Mouse (Mus musculus) hematopoietic stem cell, adult 5-6 weeks (primary cell): ENCODE measurements around the gene Osgin1. TPM values are rescaled to one million over a fixed set of nuclear protein-coding genes. Genes with fewer than 3 reads are reported as not detected.

Source experiments
- ATAC-seq, 2 experiments: fragments of 125-278 bp in 1 of 2; replicated peaks in 1 of 2; 2 replicates each; pipeline ENCODE4 v1.8.0; 2016 to 2017; ENCODE audit warnings: inconsistent platforms in 2 of 2, mild to moderate bottlenecking in 2 of 2, moderate number of reproducible peaks in 2 of 2, low read depth in 1 of 2, moderate TSS enrichment in 1 of 2; ENCODE audit not compliant: low FRiP score in 2 of 2, poor library complexity in 2 of 2, severe bottlenecking in 2 of 2, insufficient read depth in 1 of 2, low TSS enrichment in 1 of 2
- total RNA-seq: library from RNA; stranded (forward); fragments of 172-1452, 232-1000 nt; gene quantifications from 2 replicates; pipeline ENCODE4 v1.2.3, GENCODE M21; 2017

Gene Osgin1
- total RNA-seq, 1 experiment from 2014 or later: 8.5 TPM

DNA sequence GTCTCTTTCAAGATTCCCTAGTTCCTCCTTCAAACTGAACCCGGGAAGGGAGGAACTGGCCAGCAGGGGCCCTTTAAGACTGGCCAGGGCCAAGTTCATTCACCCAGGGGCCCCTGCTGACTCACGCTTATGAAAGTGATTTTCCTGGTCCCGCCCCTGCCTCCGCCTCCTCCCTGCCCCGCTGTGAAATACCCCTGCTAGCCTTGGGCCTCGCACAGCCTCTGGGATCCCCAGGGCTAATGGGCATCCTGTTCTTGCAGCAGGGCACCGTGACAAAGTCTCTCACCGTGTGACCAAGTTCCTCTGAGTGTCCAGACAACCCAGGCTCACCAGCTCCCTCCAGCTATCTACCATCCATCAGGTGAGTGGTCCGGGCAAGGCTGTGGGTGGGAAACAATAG lies 3.0 kb downstream of the Osgin1 start:
- ATAC-seq: peak; percentile 80 to 81

DNA sequence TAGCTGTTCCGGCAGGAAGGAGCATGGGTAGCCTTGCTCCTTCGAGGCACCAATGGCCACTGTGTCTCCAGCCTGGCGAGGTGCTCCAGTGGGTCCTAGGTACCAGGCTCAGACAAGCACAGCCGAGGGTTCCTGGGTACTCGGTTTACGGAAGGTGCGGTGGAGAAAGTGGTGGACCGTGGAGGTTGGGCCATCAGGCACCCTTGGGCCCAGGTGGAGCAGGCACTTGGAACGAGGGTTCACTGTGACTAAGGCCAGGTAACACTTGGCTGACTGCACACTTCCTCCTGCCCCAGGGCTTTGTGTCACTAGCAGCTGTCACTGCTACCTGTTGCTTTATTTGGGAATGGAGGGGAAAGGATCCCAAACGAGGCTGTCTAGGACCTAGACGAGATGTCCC lies 3.6 kb downstream of the Osgin1 start:
- peak in 1 of 2 experiments; percentile 7; a peak in 1 of 4 replicates for ATAC-seq

DNA sequence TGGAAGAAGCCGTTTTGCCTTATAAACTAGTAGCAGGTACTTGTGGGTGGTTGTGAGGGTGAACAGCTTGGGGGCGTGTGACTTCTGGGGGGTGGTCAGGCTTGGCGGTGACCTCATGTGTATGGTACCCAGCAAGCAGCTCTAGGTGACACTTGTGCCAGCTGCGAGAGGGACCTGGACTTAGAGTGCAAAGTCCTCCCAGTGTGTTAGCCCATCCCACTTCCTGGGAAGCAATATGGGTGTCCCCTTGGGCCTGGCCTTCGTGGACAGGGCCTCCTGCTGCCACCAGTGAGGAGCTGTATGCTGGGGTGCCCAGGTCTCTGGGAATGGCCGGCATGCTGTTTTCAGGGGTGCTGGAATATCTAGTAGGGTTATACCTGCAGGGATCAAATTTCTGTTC lies 5.0 kb downstream of the Osgin1 start:
- no peak for ATAC-seq

DNA sequence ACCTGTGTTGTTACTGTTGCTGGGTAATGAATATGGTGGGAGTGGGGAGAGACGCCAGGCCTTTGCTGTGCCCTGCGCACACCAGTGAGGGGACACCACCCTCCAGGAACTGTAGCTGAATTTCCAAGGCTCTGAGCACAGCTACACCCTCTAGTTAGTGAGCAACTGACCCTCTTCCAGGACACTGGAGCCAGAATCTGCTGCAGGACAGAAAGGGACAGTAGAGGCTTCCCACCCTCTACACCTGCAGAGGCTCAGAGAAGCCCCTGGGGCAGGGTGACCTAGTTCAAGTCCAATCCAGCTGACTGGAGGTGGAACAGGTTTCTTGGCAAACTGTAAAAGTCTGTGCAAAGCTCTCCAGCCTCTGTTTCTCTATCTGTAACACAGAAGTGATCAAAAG lies 5.5 kb downstream of the Osgin1 start:
- no peak for ATAC-seq

DNA sequence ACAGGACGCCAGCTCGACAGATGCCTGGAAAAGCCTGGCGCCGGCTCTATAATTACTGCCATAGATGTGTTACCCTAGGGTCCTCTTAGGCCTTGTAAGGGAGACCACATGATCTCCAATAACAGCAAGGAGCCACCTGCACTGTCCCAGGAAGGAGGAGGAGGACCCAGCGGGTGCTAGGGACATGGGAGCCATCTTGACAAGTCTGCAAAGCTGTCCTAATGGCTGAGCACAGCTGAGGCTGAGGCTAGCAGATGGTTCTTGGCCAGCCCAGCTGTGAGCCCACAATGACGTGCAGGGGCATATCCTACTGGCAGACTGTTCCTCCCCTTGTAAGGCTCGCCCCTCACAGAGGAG lies 5.9 kb downstream of the Osgin1 start:
- no peak for ATAC-seq

DNA sequence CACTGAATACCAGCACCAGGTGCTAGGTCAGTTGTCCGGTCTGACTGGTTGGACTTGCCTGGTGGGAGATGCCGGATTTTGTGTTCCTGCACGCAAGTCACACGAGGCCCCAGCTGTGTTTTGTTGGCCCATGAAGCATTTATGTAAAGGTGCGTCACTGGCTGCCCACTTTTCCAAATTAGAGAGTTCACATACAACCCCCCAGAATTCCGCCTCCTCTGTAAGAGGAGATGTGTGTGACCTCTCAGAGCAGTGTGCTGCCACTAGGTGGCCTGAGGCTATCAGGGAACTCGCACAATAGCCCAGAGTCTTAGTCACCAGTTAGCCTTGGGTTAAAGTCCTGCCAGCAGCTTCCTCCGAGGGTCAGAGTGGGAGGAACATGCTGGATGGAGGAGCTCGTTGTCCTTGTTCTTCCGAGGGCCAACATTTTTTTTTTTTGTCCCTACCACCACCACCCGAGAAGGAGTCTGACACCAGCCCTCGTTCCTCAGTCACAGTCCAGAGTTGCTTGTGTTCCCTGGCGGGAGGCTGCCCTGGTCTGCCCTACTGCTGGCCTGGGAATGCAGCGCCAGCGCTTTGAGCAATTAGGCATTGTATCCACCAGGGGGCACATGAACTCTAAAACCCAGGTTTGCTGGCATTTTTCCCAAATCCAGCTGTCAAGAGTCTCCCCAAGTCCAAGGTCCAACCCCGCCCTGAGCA lies 6.5 kb downstream of the Osgin1 start:
- peak; percentile 46 to 49; a peak in 2 of 4 replicates for ATAC-seq

DNA sequence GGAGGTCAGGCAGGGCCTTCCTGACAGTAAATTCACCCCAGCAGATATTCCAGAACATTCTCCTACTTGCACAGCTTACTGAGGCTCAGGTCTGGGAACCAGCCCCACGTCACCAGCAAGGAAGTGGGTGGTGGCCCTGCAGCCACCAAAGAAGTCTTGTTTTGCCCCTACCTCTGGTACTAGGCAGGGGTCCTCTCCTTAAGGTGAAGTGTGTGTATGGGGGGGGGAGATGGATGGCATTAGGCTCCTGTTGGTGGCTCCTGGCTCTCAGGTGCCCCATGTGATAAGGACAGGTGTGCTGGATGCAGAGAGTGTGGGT lies 7.0 kb downstream of the Osgin1 start:
- no peak for ATAC-seq

DNA sequence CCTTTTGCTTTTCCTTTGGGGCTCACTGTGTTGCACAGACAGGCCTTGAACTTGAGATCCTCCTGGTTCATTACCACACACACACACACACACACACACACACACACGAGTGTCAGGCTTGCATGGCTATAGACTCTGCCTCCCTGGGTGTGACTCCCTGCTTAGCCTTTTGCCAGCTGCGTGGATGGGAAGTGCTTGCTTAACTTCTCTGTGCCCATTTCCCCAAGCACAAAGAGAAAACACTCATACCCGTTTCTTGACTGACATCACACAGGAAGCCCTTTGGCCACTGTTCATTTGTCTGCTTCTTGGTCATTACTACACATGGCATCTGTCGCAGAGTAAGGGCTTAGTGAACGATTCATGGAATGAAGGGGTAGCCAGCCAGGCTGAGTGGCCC lies 8.1 kb downstream of the Osgin1 start:
- ATAC-seq: no peak; a peak in 1 of 4 replicates

DNA sequence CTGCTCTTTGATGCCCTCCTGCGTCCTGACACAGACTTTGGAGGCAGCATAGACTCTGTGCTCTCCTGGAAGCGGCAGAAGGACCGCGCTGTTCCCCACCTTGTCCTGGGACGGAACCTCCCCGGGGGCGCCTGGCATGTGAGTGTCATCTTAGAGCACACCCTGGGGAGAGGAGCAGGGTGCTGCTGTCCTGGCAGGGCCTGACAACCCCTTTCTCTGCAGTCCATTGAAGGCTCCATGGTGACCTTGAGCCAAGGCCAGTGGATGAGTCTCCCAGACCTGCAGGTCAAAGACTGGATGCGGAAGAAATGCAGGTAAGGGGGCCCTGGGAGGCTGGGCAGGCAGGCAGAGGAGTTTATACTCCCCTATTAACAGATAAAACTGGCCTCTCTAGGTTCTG lies 9.0 kb downstream of the Osgin1 start:
- no peak for ATAC-seq

DNA sequence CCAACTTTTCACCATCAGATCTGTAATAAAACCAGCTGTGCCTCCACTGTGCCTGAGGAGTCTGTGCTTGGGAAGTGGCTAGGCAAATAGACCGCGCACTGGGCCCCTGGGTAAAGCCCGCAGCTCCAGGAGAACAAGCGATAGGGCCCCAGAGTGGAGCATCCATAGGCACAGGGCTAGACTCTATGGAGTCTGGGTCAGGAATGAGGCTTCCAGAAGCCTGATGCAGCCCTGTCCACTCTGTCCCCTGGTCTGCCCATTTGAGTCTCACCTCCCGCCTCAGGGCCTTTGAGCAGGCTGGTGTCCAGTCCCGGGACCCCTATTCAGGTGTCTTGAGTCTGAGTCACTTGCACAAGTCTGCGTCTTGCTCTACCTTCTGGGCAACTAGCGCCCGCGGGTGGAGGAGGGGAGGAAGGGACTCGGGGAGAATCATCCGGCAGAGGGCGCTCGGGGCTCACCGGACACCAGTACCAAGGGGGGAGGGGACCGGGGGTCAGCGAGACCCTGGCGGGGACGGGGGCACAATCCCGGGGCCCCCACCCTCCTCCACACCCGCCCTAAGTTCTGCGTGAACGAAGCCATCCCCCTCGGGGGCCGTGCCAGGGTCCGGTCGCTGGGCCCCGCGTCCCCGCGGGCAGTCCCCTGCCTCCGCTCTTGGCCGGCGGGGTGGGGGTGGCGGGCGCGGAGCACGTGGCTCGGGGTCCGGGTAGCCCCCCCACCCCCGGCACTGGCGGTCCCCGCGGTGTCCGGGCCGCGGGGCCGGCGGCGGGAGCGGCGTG lies 12.5 kb downstream of the Osgin1 start, which contains the start of gene Necab2:
Gene Necab2 (plus strand): TSS at position 509 of the 779 bp plus-strand sequence.
- ATAC-seq: 0 out of 4 replicates have a peak, but pooled peaks of 1 of the 2 experiments have one; percentile 12

DNA sequence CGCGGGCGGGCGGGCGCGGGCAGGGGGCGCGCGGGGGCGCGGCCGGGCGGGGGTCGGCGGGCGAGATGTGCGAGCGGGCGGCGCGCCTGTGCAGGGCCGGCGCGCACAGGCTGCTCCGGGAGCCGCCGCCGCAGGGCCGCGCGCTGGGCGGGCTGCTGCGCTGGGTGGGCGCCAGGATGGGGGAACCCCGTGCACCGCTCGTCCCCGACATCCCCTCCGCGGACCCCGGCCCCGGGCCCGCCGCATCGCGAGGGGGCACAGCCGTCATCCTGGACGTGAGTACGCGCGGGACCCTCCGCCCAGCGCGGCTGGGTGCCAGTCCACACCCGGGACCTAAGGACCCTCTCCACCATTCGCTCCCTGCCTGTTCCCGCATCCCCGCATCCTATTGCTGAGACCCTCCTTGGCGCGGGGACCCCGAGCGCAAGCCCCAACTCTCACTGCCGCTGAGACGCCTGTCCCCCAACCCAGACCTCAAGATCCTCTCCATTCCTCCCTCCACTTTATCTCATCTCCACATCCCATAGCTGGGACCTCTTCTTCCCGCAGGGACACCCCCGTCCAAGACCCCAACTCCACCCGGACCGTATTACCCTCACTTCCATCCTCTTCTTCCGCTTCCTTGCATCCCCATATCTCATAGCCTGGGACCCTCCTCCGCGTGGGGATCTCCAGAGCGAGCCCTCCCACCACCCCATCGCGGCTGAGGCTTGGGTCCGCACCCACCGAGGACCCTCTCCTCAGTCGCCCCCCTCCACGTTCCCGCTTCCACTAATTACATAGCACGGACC lies 13.3 kb downstream of the Osgin1 start:
- ATAC-seq: no peak

DNA sequence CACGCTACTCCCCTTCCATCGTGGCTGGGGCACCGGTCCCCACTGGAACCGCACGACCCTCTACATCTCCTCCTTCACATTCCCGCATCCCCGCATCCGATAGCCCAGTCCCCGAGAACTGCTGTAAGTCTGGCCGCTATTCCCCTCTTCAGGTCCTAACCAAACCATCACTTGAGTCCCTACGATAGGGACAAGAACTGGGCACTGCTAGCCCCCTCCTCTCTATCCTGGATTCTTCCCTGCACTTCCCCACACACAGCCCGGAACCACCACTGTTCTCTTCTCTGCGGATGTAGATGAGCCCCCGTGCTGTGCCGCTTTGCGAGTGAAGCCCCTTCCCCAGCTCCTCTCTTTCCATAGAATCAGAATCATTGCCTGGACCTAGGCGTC lies 13.9 kb downstream of the Osgin1 start:
- ATAC-seq: no peak

DNA sequence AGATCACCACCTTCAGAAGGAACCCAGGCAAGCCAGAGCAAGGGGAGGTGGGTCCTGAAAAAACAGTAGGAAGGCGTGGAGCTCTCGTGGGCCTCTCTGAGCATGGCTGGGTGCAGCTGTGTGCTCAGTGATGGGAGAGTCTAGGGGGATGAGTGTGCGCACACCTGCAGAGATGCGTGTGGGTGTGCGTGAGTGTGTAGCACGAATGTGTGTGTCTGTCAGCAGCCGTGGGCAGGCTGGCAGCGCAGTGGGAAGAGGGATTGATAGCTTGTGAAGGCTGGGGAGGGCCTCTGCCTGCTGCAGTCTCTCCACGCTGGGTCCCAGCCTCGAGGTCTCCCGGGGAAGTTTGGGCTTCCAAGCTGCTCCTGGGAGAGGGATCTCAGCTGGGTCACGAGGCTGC lies 15.7 kb downstream of the Osgin1 start:
- ATAC-seq: no peak

DNA sequence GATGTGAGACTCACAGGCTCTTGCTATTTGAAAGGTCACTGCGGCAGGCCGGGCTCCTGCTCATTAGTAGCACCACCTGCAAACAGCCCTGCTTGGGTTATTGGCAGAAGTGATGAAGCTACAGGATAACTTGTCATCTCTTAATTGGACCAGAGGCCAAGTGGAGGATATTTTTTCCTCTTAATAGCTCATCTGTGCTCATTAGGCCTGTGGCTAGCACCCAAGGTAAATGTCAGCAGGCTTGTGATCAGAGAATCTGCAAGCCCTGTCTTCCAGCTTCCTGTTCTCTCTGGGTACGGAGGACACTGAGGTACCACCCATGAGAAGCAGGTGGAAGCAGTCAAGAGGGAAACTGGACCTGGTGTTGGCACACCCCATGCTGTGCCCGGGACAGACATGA lies 17.2 kb downstream of the Osgin1 start:
- no peak for ATAC-seq

DNA sequence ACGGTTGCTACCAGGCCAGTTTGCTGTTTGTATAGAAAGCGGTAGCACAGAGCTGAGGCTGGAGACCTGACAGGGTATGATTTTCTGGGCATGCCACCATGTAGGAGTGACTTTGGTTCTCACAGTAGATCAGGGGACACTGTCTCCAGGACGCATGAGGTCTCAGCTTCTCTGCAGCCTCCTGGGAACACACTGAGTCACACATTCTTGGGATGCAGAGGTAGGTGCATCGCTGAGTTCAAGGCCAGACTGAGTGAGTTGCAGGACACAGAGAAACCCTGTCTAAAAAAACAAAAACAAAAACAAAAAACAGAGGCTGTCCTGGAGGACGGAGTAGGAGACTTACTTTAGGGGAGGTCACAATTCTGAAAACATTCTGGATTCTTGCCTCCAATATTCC lies 19.0 kb downstream of the Osgin1 start:
- ATAC-seq: no peak

DNA sequence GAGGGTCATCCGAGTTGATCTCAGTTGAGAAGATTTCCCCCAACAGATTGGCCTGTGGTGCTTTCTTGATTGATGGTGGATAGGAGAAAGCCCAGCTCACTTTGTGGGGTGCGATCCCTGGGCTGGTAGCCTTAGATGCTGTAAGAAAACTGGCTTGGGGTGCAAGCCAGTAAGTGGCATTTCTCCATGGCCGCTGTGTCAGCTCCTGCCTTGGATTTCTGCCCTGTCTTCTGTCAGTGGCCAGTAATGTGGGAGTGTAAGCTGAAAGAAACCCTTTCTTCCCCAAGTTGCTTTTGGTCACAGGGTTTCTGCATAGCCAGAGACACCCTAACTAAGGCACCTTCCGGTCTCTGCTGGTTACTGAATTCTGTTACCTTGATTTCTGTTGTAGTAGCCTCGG lies 22.1 kb downstream of the Osgin1 start:
- no peak for ATAC-seq

DNA sequence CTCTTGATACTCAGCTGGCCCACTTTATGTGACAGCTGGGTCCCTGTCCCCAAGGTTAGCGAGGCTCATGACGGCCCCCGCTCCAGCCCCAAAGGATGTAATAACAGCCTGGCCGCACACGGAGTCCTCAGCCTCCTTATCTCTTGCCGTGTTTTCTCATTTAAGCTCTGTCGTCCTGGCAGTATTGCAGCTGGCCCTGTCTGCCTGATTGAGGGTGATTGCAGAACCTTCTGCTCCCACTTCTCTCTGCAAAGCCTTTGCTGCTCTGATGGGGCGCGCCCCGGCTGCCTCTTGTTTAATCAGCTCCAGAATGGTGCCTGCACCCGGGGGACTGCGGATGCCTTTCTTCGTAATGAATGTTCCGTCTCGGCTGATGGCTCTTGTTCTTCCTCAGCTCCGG lies 25.8 kb downstream of the Osgin1 start:
- ATAC-seq: no peak

DNA sequence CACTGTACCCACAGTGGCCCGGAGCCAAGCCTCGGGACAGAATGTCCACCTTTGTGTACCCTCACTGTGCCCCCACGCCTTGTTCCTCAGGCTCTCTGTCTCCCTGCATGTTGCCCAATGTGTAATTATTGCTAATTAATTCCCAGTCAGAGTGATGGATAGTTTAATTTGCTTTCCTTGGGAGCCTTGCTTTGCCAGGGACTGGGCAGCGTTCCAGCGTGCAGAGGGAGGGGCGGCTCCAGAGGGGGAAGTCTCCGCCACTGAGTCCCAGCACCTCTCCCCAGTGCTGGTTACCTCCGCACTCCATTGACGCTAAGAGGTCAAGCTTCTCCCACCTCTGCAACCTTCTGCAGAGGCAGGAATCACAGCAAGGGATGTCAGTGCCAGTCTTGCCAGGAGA lies 27.4 kb downstream of the Osgin1 start:
- ATAC-seq: no peak
